Mouse (Mus musculus) stomach, embryonic 16.5 days (tissue): Measurements from ENCODE around the gene Mtss1l. TPM values are rescaled to one million over a fixed set of nuclear protein-coding genes. Genes with fewer than 3 reads are reported as not detected.

ENCODE experiments used
- ATAC-seq: fragments of 200-750 bp; cut with Nextera tagmentation; 2 replicates; pipeline ENCODE4 v1.8.0; 2017; ENCODE audit warnings: moderate number of reproducible peaks, moderate TSS enrichment; ENCODE audit not compliant: insufficient read depth, low FRiP score
- H3K27ac ChIP-seq: fragments of 300-500 bp; sonication (generic); 2 replicates; pipeline ENCODE4 v1.5.1; 2014; ENCODE audit warnings: low read length
- H3K27me3 ChIP-seq: fragments of 300-500 bp; sonication (generic); 2 replicates; pipeline ENCODE4 v1.6.1; 2014; ENCODE audit warnings: low read length, control low read depth, mixed read lengths; ENCODE audit not compliant: control insufficient read depth, insufficient read depth
- H3K36me3 ChIP-seq: fragments of 300-500 bp; sonication (generic); 2 replicates; pipeline ENCODE4 v1.6.1; 2014; ENCODE audit warnings: low read length; ENCODE audit not compliant: control insufficient read depth, insufficient read depth
- H3K4me1 ChIP-seq: fragments of 300-500 bp; sonication (generic); 2 replicates; pipeline ENCODE4 v1.6.1; 2014; ENCODE audit warnings: low read length, control low read depth, mixed read lengths; ENCODE audit not compliant: control insufficient read depth, insufficient read depth
- H3K4me2 ChIP-seq: fragments of 300-500 bp; sonication (generic); 2 replicates; pipeline ENCODE4 v1.6.1; 2014; ENCODE audit warnings: low read depth, low read length, mixed read lengths
- H3K4me3 ChIP-seq: fragments of 300-500 bp; sonication (generic); replicated peaks from 2 replicates; pipeline ENCODE4 v1.5.1; 2014; ENCODE audit warnings: mild to moderate bottlenecking, low read length
- H3K9ac ChIP-seq: fragments of 300-500 bp; sonication (generic); 2 replicates; pipeline ENCODE4 v1.6.1; 2014; ENCODE audit warnings: low read length
- H3K9me3 ChIP-seq: fragments of 300-500 bp; sonication (generic); replicated peaks from 2 replicates; pipeline ENCODE4 v1.6.1; 2016; ENCODE audit warnings: low read length, control low read depth; ENCODE audit not compliant: control insufficient read depth
- WGBS: fragments of 180-500 bp; shearing (Covaris S2); extraction: QIAGEN DNeasy Blood & Tissue Kit; methylation state at CpG from one replicate; pipeline ENCODE4 v1.1.7; 2014; 5-methylcytosine and 5-hydroxymethylcytosine counted together
- polyA plus RNA-seq: library from polyadenylated mRNA; unstranded; fragments of >200 nt; fragmentation: Nextera tagmentation; extraction: Ambion mirVana; gene quantifications from 2 replicates; pipeline ENCODE4 v1.2.1, GENCODE M21; 2015

Gene Mtss1l
- polyA plus RNA-seq, 1 experiment from 2014 or later: 8.2 TPM

- H3K27ac ChIP-seq: peak overlapping the region; percentile 47
Measured at GRCm38 (mm10) chr8:110724493-110724892, 3.2 kb downstream of the Mtss1l start.

DNA sequence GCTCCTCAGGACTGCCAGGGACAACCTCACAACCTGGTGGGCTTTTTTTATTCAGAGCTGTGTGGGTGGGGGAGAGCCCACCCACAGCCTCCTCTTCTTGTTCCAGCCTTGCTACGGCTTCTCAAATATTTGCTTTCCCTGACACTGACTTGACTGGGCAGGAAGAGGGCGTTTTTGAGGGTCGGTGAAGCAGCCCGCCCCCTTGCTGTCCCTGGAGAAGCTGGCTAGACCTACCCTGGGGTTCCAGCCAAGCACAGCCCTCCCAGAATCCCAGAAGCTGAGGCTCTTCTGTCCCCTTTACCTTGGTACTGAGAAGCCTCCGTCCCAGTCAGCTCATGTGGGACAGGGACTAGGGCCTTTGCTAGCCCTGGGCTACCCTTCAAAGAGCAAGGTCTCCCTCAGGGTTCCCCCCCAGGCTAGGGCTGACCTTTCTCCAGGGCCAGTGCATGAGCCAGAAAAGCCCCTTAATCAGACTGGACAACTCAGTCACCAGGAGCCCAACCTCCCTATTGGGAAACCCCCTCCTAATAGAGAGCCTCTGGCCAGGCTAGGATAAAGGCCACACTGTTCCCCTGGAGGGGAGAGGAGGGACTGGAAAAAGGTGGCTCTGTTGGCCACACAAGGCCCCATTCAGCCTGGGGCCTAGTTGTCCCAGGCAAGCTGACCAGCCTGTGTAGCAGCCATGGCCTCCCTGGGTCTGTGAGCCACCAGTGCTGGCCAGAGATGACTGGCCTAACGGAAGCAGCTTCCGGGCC lies 4.0 kb downstream of the Mtss1l start:
- no peaks in the 10 kb centered on the region for H3K27me3 ChIP-seq
- no peak for ATAC-seq
- H3K4me3 ChIP-seq: no peak overlapping the region
- H3K4me2 ChIP-seq: peak overlapping the region; percentile 53; the same call in 1 of the 2 replicates
- H3K36me3 ChIP-seq: 0 out of 2 replicates have a peak, but pooled peaks cover 9% of the 10 kb centered on the region
- H3K9ac ChIP-seq: peak overlapping the region; percentile 92
- peak overlapping the region; percentile 47 for H3K27ac ChIP-seq
- WGBS: 39% methylated on average over 7 of the region's 7 CpGs
- peaks cover 43% of the 10 kb centered on the region for H3K4me1 ChIP-seq
- no peaks in the 10 kb centered on the region for H3K9me3 ChIP-seq

More at GRCm38 (mm10) chr8:110724493-110724892, 3.2 kb downstream of the Mtss1l start:
- Histone ChIP-seq H3K36me3 (0 out of 2 replicates have a peak, but pooled peaks cover 1% of the 10 kb centered on the region), H3K4me1 (peaks cover 50% of the 10 kb centered on the region), H3K9ac (peak overlapping the region; percentile 92), H3K27me3 (no peaks in the 10 kb centered on the region), H3K9me3 (no peaks in the 10 kb centered on the region), H3K4me2 (peak overlapping the region; percentile 53), H3K4me3 (no peak overlapping the region)
- 56% methylated on average over 3 of the region's 3 CpGs for WGBS
- ATAC-seq: no peak

- ATAC-seq: no peak; the same call in 1 of the 2 replicates
- H3K9me3 ChIP-seq: no peaks in the 10 kb centered on the region
- peaks cover 37% of the 10 kb centered on the region for H3K4me1 ChIP-seq
- peaks cover 10% of the 10 kb centered on the region; the same call in 1 of the 2 replicates for H3K36me3 ChIP-seq
- no peaks in the 10 kb centered on the region for H3K27me3 ChIP-seq
- H3K27ac ChIP-seq: no peak overlapping the region
- H3K9ac ChIP-seq: no peak overlapping the region; the same call in 1 of the 2 replicates
- no peak overlapping the region for H3K4me3 ChIP-seq
- no peak overlapping the region for H3K4me2 ChIP-seq
- WGBS: 11% methylated on average over 18 of the region's 18 CpGs
Measured at GRCm38 (mm10) chr8:110726893-110727292, 5.6 kb downstream of the Mtss1l start.

DNA sequence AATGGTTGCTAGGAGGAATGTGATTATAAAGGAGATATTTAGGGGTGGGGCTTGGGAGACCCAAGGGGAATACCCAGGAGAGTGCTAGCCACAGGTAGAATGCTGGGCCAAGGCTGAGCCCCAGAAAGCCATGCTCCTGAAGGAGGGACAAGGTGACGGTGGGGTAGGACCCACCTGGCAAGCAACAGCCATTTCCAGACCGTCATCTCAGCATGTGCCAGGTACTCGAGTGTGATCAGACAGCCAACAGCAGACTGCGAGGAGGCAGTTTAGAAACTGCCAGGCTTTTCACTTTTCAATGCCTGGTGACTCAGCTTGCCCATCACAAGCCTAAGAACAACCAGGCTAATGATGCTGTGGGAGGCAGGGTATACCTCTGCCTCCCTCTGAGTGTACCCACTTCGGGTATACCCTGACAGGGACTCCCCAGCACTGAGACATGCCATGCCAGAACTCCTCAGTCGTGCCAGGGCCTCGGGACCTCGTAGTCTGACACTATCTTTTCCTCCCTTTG lies 10.1 kb downstream of the Mtss1l start:
- no peak overlapping the region for H3K9ac ChIP-seq
- H3K4me1 ChIP-seq: no peaks in the 10 kb centered on the region
- no peak overlapping the region for H3K4me3 ChIP-seq
- H3K36me3 ChIP-seq: peaks cover 34% of the 10 kb centered on the region
- no peak overlapping the region for H3K27ac ChIP-seq
- 94% methylated on average over 8 of the region's 8 CpGs for WGBS
- ATAC-seq: no peak
- H3K4me2 ChIP-seq: no peak overlapping the region
- H3K9me3 ChIP-seq: no peaks in the 10 kb centered on the region
- H3K27me3 ChIP-seq: no peaks in the 10 kb centered on the region

- no peak for ATAC-seq
- Histone ChIP-seq H3K27ac (no peak overlapping the region), H3K9ac (no peak overlapping the region), H3K4me1 (no peaks in the 10 kb centered on the region), H3K4me2 (no peak overlapping the region), H3K27me3 (no peaks in the 10 kb centered on the region), H3K9me3 (no peaks in the 10 kb centered on the region), H3K36me3 (peaks cover 44% of the 10 kb centered on the region), H3K4me3 (no peak overlapping the region)
- 91% methylated on average over 8 of the region's 8 CpGs for WGBS
Measured at GRCm38 (mm10) chr8:110733036-110733435, 11.8 kb downstream of the Mtss1l start.

GRCm38 (mm10) chr8:110738591-110739195 lies 17.4 kb downstream of the Mtss1l start:
- Histone ChIP-seq H3K4me3 (no peak overlapping the region), H3K27me3 (no peaks in the 10 kb centered on the region), H3K27ac (no peak overlapping the region), H3K9me3 (no peaks in the 10 kb centered on the region), H3K36me3 (peaks cover 34% of the 10 kb centered on the region; the same call in 1 of the 2 replicates), H3K4me1 (no peaks in the 10 kb centered on the region), H3K4me2 (no peak overlapping the region), H3K9ac (no peak overlapping the region; the same call in 1 of the 2 replicates)
- 92% methylated on average over 35 of the region's 35 CpGs for WGBS
- ATAC-seq: no peak

- no peak for ATAC-seq
- Histone ChIP-seq H3K9ac (no peak overlapping the region), H3K4me1 (no peaks in the 10 kb centered on the region), H3K27ac (no peak overlapping the region), H3K9me3 (no peaks in the 10 kb centered on the region), H3K36me3 (peaks cover 26% of the 10 kb centered on the region; the same call in 1 of the 2 replicates), H3K27me3 (no peaks in the 10 kb centered on the region), H3K4me3 (no peak overlapping the region), H3K4me2 (no peak overlapping the region)
- 79% methylated on average over 5 of the region's 5 CpGs for WGBS
Measured at GRCm38 (mm10) chr8:110740629-110741175, 19.4 kb downstream of the Mtss1l start.

- Histone ChIP-seq H3K4me2 (no peak overlapping the region), H3K9me3 (no peaks in the 10 kb centered on the region), H3K27ac (no peak overlapping the region), H3K9ac (no peak overlapping the region), H3K4me3 (no peak overlapping the region), H3K27me3 (no peaks in the 10 kb centered on the region), H3K36me3 (peaks cover 21% of the 10 kb centered on the region; the same call in 1 of the 2 replicates), H3K4me1 (no peaks in the 10 kb centered on the region)
- 77% methylated on average over 15 of the region's 15 CpGs for WGBS
- no peak for ATAC-seq
Measured at GRCm38 (mm10) chr8:110741816-110742451, 20.7 kb downstream of the Mtss1l start.
